ENCODE assay signal across 8 mouse cellular contexts in the genomic region with DNA sequence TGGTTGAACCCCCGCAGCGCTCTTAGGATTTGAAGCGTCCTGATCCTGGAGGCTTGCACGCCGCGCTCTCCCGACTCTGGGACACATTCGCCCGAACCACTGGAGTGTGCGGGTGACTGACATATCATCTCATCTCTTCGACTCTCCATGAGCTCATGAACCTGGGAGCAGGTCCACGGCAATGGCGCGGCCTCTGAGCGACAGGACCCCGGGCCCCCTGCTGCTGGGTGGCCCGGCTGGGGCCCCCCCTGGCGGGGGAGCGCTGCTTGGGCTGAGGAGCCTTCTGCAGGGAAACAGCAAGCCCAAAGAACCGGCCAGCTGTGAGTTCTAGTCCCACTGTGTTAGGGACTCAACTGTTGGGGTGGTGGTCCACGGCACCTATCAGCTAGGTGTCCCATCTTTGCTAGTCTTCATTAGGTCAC. TPM values are rescaled to one million over a fixed set of nuclear protein-coding genes. Genes with fewer than 3 reads are reported as not detected.
DNase-seq lines count a peak whose midpoint lies in the region; ATAC-seq and TF ChIP-seq lines count a peak whose summit lies in the region.

No protein-coding gene starts in this region.

- H3K36me3 ChIP-seq in spleen, adult 2 months (ENCODE audit: control insufficient read depth, insufficient read depth, low read length): peaks cover 3% of the 10 kb centered on the region
- H3K36me3 ChIP-seq in liver, embryonic 16.5 days (ENCODE audit: control insufficient read depth, insufficient read depth): no peaks in the 10 kb centered on the region

- no peaks in the 10 kb centered on the region for H3K9me3 ChIP-seq in liver, embryonic 16.5 days (replicated peaks; ENCODE audit: control insufficient read depth, low read length)

- no peak for TF ChIP-seq POLR2A in spleen, adult 2 months (IDR thresholded peaks at IDR 0.05; ENCODE audit: low read depth, low read length)

- WGBS in spleen, adult 2 months: under 1% methylated on average over 21 of the region's 21 CpGs
- WGBS in liver, embryonic 16.5 days (ENCODE audit: insufficient replicate concordance): under 1% methylated on average over 21 of the region's 21 CpGs

- peak overlapping the region; percentile 97 for H3K4me2 ChIP-seq in liver, embryonic 16.5 days (ENCODE audit: low read depth, low read length)

- 0 out of 2 replicates have a peak, but pooled peaks cover under 1% of the 10 kb centered on the region for H3K27me3 ChIP-seq in spleen, adult 2 months (ENCODE audit: control insufficient read depth, insufficient read depth, low read length)
- peaks cover 12% of the 10 kb centered on the region for H3K27me3 ChIP-seq in liver, embryonic 16.5 days (ENCODE audit: control insufficient read depth, insufficient read depth, low read depth, low read length)

- DNase-seq in adrenal gland, postnatal 10 days: peak; percentile 53
- no peak for DNase-seq in adrenal gland, adult 18-20 months (ENCODE audit: low spot score in 2 of 2)
- no peak for DNase-seq in spleen, adult 2 months (ENCODE audit: low read depth in 1 of 2, low spot score in 2 of 2)
- DNase-seq in spleen, postnatal 10 days (ENCODE audit: low spot score in 2 of 2): no peak
- DNase-seq in testis, postnatal 14 days (ENCODE audit: low spot score): peak; percentile 60
- no peak for DNase-seq in frontal cortex, postnatal 10 days (ENCODE audit: low spot score in 2 of 2)

- peak overlapping the region; percentile 13; the same call in 1 of the 2 replicates for H3K9ac ChIP-seq in liver, embryonic 16.5 days (ENCODE audit: low read depth, low read length)

- H3K4me3 ChIP-seq in spleen, adult 2 months (ENCODE audit: extremely low read depth, insufficient read depth, insufficient read length): peak overlapping the region; percentile 71
- peak overlapping the region; percentile 66 for H3K4me3 ChIP-seq in liver, embryonic 16.5 days (ENCODE audit: low read depth, low read length)

- peak overlapping the region; percentile 84 for H3K27ac ChIP-seq in spleen, adult 2 months (ENCODE audit: insufficient read depth, low read length)
- H3K27ac ChIP-seq in liver, embryonic 16.5 days (ENCODE audit: low read length): peak overlapping the region; percentile 64

- peaks cover 25% of the 10 kb centered on the region for H3K4me1 ChIP-seq in spleen, adult 2 months (ENCODE audit: control insufficient read depth, insufficient read depth, insufficient read length)
- peaks cover 52% of the 10 kb centered on the region for H3K4me1 ChIP-seq in liver, embryonic 16.5 days (ENCODE audit: control insufficient read depth, low read depth, low read length)

- no peak for ATAC-seq in liver, embryonic 16.5 days (ENCODE audit: low read depth)
- no peak for ATAC-seq in erythroid progenitor cell, adult 5-6 weeks (replicated peaks; ENCODE audit: low FRiP score, poor library complexity, severe bottlenecking)

- no peak for TF ChIP-seq CTCF in spleen, adult 2 months (IDR thresholded peaks at IDR 0.05; ENCODE audit: extremely low read depth, insufficient read depth, insufficient read length, insufficient replicate concordance)

RNA-seq across cellular contexts. Expression of a gene that starts 0.6 kb away (rescaled TPM):
- total RNA-seq in adrenal gland, postnatal 10 days (2021): 10 to 100 TPM; 21.4 to 62.3 TPM
- total RNA-seq in adrenal gland, adult 18-20 months (2021): 10 to 100 TPM; 64.8 to 96.6 TPM
- 20.0 and 30.1 TPM in 2 replicates for polyA plus RNA-seq in spleen, adult 2 months (2012; rRNA removed)
- 0.27 and 0.32 TPM in 2 replicates for polyA plus RNA-seq in liver, embryonic 16.5 days (2015; fragmentation: Nextera tagmentation; extraction: Ambion mirVana)
- 1.3 and 2.5 TPM in 2 replicates for total RNA-seq in erythroid progenitor cell, adult 5-6 weeks (2015; ENCODE audit: low replicate concordance)
- 1.7 and 2.6 TPM in 2 replicates for total RNA-seq in erythroid progenitor cell, adult 5-6 weeks (2017; ENCODE audit: low replicate concordance)

RNA-seq across cellular contexts. Expression of a gene that starts 5.8 kb away (rescaled TPM):
- 10 to 100 TPM in 1 of 2 experiments, 1 to 10 TPM in 1; 7.6 to 14.5 TPM for total RNA-seq in adrenal gland, postnatal 10 days (2021)
- total RNA-seq in adrenal gland, adult 18-20 months (2021): 10 to 100 TPM; 15.8 to 16.9 TPM
- polyA plus RNA-seq in spleen, adult 2 months (2012; rRNA removed): 2.4 and 4.6 TPM in 2 replicates
- polyA plus RNA-seq in liver, embryonic 16.5 days (2015; fragmentation: Nextera tagmentation; extraction: Ambion mirVana): 0.23 and 0.37 TPM in 2 replicates
- not detected in 2 replicates for total RNA-seq in erythroid progenitor cell, adult 5-6 weeks (2015; ENCODE audit: low replicate concordance)
- not detected in 2 replicates for total RNA-seq in erythroid progenitor cell, adult 5-6 weeks (2017; ENCODE audit: low replicate concordance)

RNA-seq across cellular contexts. Expression of a gene that starts 9.8 kb away (rescaled TPM):
- total RNA-seq in adrenal gland, postnatal 10 days (2021): 1,000 to 10,000 TPM; 1,029 to 1,042 TPM
- total RNA-seq in adrenal gland, adult 18-20 months (2021): 100 to 1,000 TPM; 934 to 965 TPM
- polyA plus RNA-seq in spleen, adult 2 months (2012; rRNA removed): 1,792 and 2,504 TPM in 2 replicates
- 460 and 502 TPM in 2 replicates for polyA plus RNA-seq in liver, embryonic 16.5 days (2015; fragmentation: Nextera tagmentation; extraction: Ambion mirVana)
- 522 and 544 TPM in 2 replicates for total RNA-seq in erythroid progenitor cell, adult 5-6 weeks (2015; ENCODE audit: low replicate concordance)
- 281 and 297 TPM in 2 replicates for total RNA-seq in erythroid progenitor cell, adult 5-6 weeks (2017; ENCODE audit: low replicate concordance)

RNA-seq across cellular contexts. Expression of a gene that starts 11.3 kb away (rescaled TPM):
- total RNA-seq in adrenal gland, postnatal 10 days (2021): under 1 TPM; 0.21 to 0.30 TPM
- under 1 TPM; 0.23 to 0.35 TPM for total RNA-seq in adrenal gland, adult 18-20 months (2021)
- 0.68 and 1.5 TPM in 2 replicates for polyA plus RNA-seq in spleen, adult 2 months (2012; rRNA removed)
- polyA plus RNA-seq in liver, embryonic 16.5 days (2015; fragmentation: Nextera tagmentation; extraction: Ambion mirVana): 0.05 TPM in 1 of 2 replicates, not detected in the other
- not detected in 2 replicates for total RNA-seq in erythroid progenitor cell, adult 5-6 weeks (2015; ENCODE audit: low replicate concordance)
- not detected in 2 replicates for total RNA-seq in erythroid progenitor cell, adult 5-6 weeks (2017; ENCODE audit: low replicate concordance)

RNA-seq across cellular contexts. Expression of a gene that starts 12.3 kb away (rescaled TPM):
- total RNA-seq in adrenal gland, postnatal 10 days (2021): 10 to 100 TPM; 28.0 to 28.8 TPM
- total RNA-seq in adrenal gland, adult 18-20 months (2021): 10 to 100 TPM; 37.7 to 42.0 TPM
- polyA plus RNA-seq in spleen, adult 2 months (2012; rRNA removed): 41.0 and 56.3 TPM in 2 replicates
- 11.0 and 13.9 TPM in 2 replicates for polyA plus RNA-seq in liver, embryonic 16.5 days (2015; fragmentation: Nextera tagmentation; extraction: Ambion mirVana)
- total RNA-seq in erythroid progenitor cell, adult 5-6 weeks (2015; ENCODE audit: low replicate concordance): 9.6 and 12.6 TPM in 2 replicates
- 4.8 and 9.4 TPM in 2 replicates for total RNA-seq in erythroid progenitor cell, adult 5-6 weeks (2017; ENCODE audit: low replicate concordance)

Comparison
In these comparisons a context has a peak if more than half of its experiments do, and no peak if none do; other contexts are left out.
1. DNase-seq: peak in adrenal gland, postnatal 10 days (single experiment) and testis, postnatal 14 days (single experiment); none in adrenal gland, adult 18-20 months (0 of 2), spleen, adult 2 months (0 of 2), spleen, postnatal 10 days (0 of 2) and frontal cortex, postnatal 10 days (0 of 2).
2. RNA of a gene that starts 0.6 kb away (total RNA-seq): 64.8 to 96.6 TPM in adrenal gland, adult 18-20 months and 21.4 to 62.3 TPM in adrenal gland, postnatal 10 days; 1.3 to 2.6 TPM in erythroid progenitor cell, adult 5-6 weeks; every median in the first group is over 4 times any median in the second.
3. RNA of a gene that starts 5.8 kb away (total RNA-seq): 15.8 to 16.9 TPM in adrenal gland, adult 18-20 months and 7.6 to 14.5 TPM in adrenal gland, postnatal 10 days; not detected in erythroid progenitor cell, adult 5-6 weeks; every median in the first group is over 4 times any median in the second.